Mouse (Mus musculus): Measurements from ENCODE around the gene Rif1. TPM values are rescaled to one million over a fixed set of nuclear protein-coding genes. Genes with fewer than 3 reads are reported as not detected.
"Not testable (repeated sequence)": the region's sequence is repeated elsewhere in the genome, so short reads cannot be mapped to it uniquely, and the experiment has no call there.

The Rif1 gene
- polyA plus RNA-seq, 1 experiment = 28.2 TPM

DNA sequence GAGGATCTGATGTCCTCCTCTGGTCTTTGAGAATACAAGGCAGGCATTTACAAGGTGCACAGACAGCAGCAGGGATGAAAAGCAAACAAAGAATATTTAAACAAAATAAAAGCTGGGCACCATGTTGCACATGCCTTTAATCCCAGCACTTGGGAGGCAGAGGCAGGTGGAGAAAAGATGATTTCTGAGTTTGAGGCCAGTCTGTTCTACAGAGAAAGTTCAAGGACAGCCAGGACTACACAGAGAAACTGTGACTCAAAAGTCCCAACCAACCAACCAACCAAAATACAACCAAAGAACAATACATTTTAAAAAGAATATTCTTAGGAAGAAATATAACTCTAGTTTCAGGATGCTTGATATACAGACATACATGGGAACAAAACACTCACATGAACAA, 15.0 kb upstream of the Rif1 start:
- Histone ChIP-seq H3K4me3 (ENCODE audit: insufficient read depth, low read length) (no peak overlapping the region), H3K27ac (ENCODE audit: insufficient read depth, low read length) (no peak overlapping the region), H3K4me1 (ENCODE audit: control insufficient read depth, insufficient read depth, low read length) (no peaks in the 10 kb centered on the region)
- TF ChIP-seq POLR2A (IDR thresholded peaks at IDR 0.05; ENCODE audit: low read depth, low read length) = no peak

DNA sequence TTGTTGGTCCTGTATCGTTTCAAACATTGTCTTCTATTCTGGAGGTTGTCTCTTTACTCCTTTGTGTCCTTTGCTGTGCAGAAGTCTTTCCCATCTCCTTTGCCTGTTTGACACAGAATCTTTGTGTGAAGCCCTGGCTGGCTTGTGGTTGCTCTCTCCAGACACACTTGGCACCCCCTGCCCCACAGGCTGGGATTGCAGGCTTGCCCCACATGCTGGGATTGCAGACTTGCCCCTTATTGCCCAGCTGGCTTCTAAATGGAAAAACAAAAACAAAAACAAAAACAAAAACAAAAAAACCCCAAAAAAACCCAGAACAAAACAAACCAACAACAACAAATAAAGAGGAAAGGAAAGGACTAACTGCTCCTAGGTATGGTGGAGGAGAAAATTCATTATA, 4.0 kb upstream of the Rif1 start:
- Histone ChIP-seq H3K4me1 (ENCODE audit: control insufficient read depth, insufficient read depth, low read length) (no peaks in the 10 kb centered on the region), H3K27ac (ENCODE audit: insufficient read depth, low read length) (no peak overlapping the region), H3K4me3 (ENCODE audit: insufficient read depth, low read length) (no peak overlapping the region)
- TF ChIP-seq POLR2A (IDR thresholded peaks at IDR 0.05; ENCODE audit: low read depth, low read length) = no peak
- no peak for TF ChIP-seq CTCF (IDR thresholded peaks at IDR 0.05; ENCODE audit: borderline replicate concordance, insufficient read depth, low read length)

DNA sequence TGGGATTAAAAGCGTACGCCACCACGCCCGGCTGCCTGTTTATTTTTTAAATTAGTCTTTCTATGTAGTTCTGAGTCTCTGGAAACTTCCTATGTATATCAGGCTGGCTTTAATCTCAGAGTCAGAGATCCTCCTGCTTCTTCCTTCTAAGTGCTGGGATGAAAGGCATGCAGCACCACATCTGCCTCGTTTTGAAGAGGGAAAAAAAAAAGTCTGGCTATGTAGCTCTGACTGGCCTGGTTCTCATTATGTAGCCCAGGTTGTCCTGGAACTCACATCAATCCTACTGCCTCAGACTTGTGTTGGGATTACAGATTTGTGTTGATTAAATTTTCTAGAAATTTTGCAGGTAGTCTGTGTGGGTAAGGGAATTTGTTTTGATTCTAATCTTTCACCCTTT, 1.8 kb upstream of the Rif1 start:
- TF ChIP-seq CTCF (IDR thresholded peaks at IDR 0.05; ENCODE audit: borderline replicate concordance, insufficient read depth, low read length) (no peak), POLR2A (IDR thresholded peaks at IDR 0.05; ENCODE audit: low read depth, low read length) (no peak)
- Histone ChIP-seq H3K4me1 (ENCODE audit: control insufficient read depth, insufficient read depth, low read length) (no peaks in the 10 kb centered on the region), H3K4me3 (ENCODE audit: insufficient read depth, low read length) (no peak overlapping the region)

DNA sequence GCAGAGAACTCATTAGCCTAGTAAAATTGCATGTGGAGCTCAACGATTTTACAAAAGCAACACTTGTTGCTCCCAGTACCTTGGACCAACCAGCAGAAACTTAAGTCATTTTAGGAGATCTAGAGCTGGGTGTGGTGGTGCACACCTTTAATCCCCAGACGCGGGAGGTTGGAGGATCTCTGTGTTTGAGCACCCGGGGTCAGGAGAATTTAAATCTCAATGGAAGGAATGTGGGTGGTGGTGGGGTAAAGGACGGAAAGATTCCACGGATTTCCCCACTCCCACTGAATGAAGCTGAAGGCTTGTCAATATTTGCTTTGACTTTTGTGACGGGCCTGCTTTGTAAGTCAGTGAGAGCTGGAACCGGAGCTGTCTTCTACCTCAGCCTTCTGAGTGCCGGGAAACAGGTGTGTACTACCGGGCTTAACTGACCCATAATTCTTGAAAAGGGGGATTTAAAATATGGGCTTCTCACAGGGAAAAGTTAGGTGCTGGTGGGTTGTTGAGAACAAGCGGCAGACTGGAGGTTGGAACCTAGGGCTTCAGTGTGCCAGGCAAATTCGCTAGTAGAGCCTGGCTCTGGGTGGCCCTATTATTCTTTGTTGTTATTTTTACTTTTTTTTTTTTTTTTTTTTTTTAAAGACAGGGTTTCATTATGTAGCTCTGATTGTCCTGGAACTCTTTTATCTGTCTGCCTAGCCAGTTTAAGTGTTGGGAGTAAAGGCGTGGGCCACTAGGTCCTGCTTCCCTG, 1.2 kb upstream of the Rif1 start:
- H3K27ac ChIP-seq (ENCODE audit: insufficient read depth, low read length) = no peak overlapping the region
- TF ChIP-seq CTCF (IDR thresholded peaks at IDR 0.05; ENCODE audit: borderline replicate concordance, insufficient read depth, low read length) (no peak), POLR2A (IDR thresholded peaks at IDR 0.05; ENCODE audit: low read depth, low read length) (no peak)

More for the DNA sequence above, 1.8 kb upstream of the Rif1 start:
- H3K27ac ChIP-seq (ENCODE audit: insufficient read depth, low read length) = no peak overlapping the region

DNA sequence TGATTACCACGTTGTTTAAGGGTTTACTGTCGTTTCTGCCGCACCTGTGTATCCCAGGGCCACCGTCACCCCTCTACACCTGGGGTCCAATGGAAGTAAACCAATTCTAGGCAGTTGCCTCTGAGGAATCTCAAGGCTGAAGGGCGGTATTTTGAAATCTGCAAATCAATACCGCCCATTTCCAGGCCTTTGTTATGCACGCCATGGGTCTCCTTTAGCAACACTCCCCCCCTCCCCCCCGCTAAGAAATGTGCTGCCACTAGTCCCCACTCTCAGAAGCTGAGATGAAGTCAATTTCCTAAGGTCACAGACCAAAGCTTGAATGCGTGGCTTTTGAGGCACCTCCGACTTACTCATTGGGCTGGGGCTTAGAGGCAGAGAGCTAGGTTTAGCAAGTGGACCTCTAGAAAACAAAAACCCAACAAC, 554 bp upstream of the Rif1 start:
- TF ChIP-seq POLR2A (IDR thresholded peaks at IDR 0.05; ENCODE audit: low read depth, low read length) (no peak), CTCF (IDR thresholded peaks at IDR 0.05; ENCODE audit: borderline replicate concordance, insufficient read depth, low read length) (no peak)
- Histone ChIP-seq H3K27ac (ENCODE audit: insufficient read depth, low read length) (no peak overlapping the region), H3K4me3 (ENCODE audit: insufficient read depth, low read length) (peak overlapping the region; percentile 44), H3K4me1 (ENCODE audit: control insufficient read depth, insufficient read depth, low read length) (no peaks in the 10 kb centered on the region)

More for the DNA sequence above, 1.2 kb upstream of the Rif1 start:
- Histone ChIP-seq H3K4me1 (ENCODE audit: control insufficient read depth, insufficient read depth, low read length) (no peaks in the 10 kb centered on the region), H3K4me3 (ENCODE audit: insufficient read depth, low read length) (no peak overlapping the region)

DNA sequence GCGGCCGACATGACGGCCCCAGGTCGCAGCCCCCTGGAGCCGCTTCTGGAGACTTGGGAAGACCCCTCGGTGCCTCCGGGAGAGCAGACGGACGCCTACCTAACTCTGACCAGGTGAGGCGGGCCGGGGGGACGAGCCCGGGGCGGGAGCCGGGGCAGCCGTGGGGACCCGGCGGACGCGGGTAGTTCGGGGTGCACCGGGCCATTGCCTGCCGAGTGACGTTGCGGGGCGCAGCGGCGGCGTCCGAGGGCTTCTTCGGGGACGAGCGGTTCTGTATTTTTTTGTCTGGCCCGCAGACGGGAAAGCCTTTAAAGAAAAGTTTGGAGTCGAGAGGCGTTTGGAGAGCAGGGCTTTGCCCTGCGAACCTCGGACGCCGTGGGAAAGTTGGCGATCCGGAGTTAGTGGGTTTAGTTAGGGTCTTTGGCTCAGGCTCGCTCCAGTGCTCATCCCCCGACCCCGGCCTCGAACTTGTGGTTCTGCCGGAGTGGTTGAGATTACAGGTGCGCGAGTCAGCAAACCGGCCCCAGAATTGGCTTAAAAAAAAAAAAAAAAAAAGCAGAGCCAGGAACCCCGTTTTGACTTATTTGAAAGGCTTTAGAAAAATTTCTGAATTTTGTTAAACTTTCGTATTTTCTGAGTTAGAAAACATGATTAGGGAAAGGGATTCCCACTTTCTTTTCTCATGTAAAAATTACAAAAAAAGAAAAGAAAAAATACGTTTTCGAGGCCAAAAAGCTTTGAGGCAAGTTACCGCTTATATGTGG, 691 bp downstream of the Rif1 start:
- TF ChIP-seq CTCF (IDR thresholded peaks at IDR 0.05; ENCODE audit: borderline replicate concordance, insufficient read depth, low read length) (no peak), POLR2A (IDR thresholded peaks at IDR 0.05; ENCODE audit: low read depth, low read length) (no peak)
- H3K27ac ChIP-seq (ENCODE audit: insufficient read depth, low read length) = no peak overlapping the region
- no peaks in the 10 kb centered on the region for H3K4me1 ChIP-seq (ENCODE audit: control insufficient read depth, insufficient read depth, low read length)
- peak overlapping the region; percentile 73 for H3K4me3 ChIP-seq (ENCODE audit: insufficient read depth, low read length)

DNA sequence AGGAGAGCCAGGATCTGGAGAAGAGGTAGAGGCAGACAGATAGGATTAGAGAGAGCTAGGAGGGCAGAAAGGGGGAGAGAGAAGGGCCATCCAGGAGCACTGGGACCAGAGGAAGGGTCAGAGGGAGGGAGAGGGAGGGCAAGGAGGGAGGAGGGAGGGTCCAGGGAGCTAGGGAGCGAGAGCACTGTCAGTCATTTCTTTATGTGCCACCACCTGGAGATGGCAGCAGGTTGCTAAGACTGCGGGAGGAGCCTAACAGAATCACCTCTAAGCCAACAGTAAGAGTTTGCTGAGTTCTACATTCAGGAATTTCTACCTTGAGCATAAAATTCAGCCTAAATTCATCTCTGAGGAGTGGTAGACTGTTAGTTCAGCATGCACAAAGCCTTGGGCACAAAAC, 6.0 kb downstream of the Rif1 start:
- TF ChIP-seq POLR2A (IDR thresholded peaks at IDR 0.05; ENCODE audit: low read depth, low read length) = no peak
- no peak for TF ChIP-seq CTCF (IDR thresholded peaks at IDR 0.05; ENCODE audit: borderline replicate concordance, insufficient read depth, low read length)
- no peak overlapping the region for H3K27ac ChIP-seq (ENCODE audit: insufficient read depth, low read length)
- H3K4me3 ChIP-seq (ENCODE audit: insufficient read depth, low read length) = no peak overlapping the region
- H3K4me1 ChIP-seq (ENCODE audit: control insufficient read depth, insufficient read depth, low read length) = no peaks in the 10 kb centered on the region

DNA sequence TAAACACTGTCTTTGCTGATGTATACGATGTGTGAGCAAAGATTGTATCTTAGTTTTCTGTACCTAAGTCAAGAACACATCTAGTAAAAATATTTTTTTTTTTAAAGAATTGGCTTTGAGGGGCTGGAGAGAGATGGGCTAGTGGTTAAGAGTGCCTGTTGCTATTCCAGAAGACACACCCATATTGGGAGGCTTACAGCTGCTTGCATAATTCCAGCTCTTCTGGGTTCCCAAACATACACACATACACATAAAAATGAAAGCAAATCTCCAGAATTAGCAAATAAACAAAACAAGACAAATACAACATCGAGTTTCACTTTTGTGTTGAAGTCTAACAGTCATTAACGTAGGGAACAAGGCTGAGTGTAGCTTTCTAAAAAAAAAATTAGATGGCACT, 11.4 kb downstream of the Rif1 start:
- no peak overlapping the region for H3K27ac ChIP-seq (ENCODE audit: insufficient read depth, low read length)
- no peak for TF ChIP-seq POLR2A (IDR thresholded peaks at IDR 0.05; ENCODE audit: low read depth, low read length)
- TF ChIP-seq CTCF (IDR thresholded peaks at IDR 0.05; ENCODE audit: borderline replicate concordance, insufficient read depth, low read length) = no peak
- H3K4me3 ChIP-seq (ENCODE audit: insufficient read depth, low read length) = no peak overlapping the region
- no peaks in the 10 kb centered on the region for H3K4me1 ChIP-seq (ENCODE audit: control insufficient read depth, insufficient read depth, low read length)

DNA sequence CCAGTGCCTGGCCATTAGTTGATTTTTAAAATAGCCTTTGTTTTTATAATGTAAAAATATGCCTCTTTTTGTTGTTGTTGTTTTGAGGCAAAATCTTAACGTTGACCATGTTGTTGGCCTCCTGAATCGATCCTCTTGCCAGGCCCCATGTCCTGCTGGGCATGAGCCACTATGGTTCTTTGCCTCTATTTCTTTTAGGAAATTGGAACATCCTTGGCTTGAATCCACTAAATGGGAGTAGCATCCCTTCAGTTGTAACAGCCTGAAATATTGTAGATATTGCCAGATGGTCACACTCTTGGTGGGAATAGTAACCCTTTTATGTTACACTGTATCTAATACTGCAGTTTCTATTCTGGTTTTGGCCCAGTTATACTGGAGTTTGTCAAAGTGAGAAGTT, 11.9 kb downstream of the Rif1 start:
- no peak overlapping the region for H3K27ac ChIP-seq (ENCODE audit: insufficient read depth, low read length)
- no peak overlapping the region for H3K4me3 ChIP-seq (ENCODE audit: insufficient read depth, low read length)
- no peaks in the 10 kb centered on the region for H3K4me1 ChIP-seq (ENCODE audit: control insufficient read depth, insufficient read depth, low read length)
- TF ChIP-seq CTCF (IDR thresholded peaks at IDR 0.05; ENCODE audit: borderline replicate concordance, insufficient read depth, low read length) = no peak
- TF ChIP-seq POLR2A (IDR thresholded peaks at IDR 0.05; ENCODE audit: low read depth, low read length) = no peak

DNA sequence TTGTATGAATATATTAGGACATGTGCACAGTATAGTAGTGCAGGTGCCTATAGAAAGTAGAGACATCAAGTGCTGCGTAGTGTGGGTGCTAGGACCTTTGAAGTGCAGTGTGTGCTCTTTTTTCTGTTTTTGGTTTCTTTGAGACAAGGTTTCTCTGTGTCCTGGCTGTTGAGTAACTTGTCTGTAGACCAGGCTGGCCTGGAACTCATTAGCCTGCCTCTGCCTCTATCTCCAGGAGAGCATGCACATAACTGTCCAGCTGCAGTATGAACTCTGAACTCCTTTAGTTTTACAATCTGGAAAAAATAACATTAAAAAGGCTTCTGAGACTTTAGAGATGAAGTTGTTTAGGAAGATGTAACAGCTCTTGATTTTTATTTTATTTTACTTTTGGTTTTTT, 41.5 kb downstream of the Rif1 start:
- H3K4me1 ChIP-seq (ENCODE audit: control insufficient read depth, insufficient read depth, low read length) = no peaks in the 10 kb centered on the region
- H3K4me3 ChIP-seq (ENCODE audit: insufficient read depth, low read length) = no peak overlapping the region
- H3K27ac ChIP-seq (ENCODE audit: insufficient read depth, low read length) = no peak overlapping the region
- no peak for TF ChIP-seq POLR2A (IDR thresholded peaks at IDR 0.05; ENCODE audit: low read depth, low read length)
- no peak for TF ChIP-seq CTCF (IDR thresholded peaks at IDR 0.05; ENCODE audit: borderline replicate concordance, insufficient read depth, low read length)

DNA sequence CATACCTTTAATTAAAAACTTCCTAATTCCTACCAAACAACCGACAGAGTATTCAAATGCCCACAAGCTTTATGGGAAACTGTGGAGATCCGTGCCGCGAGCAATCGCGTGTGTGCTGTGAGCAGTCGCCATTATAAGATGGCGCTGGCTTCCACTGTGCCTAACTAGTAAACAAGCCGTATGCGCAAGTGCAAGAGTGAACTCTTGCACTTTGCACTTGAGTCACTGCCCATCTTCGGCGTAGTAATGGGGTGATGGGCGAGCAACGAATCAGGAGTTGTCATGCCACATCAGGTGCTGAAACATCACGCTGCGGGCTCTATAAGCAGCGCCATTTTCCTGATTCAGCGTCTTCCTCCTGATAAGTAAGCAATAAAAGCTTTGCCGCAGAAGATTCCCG, 58.7 kb downstream of the Rif1 start:
- H3K4me1 ChIP-seq (ENCODE audit: control insufficient read depth, insufficient read depth, low read length); H3K4me3 ChIP-seq (ENCODE audit: insufficient read depth, low read length); H3K27ac ChIP-seq (ENCODE audit: insufficient read depth, low read length): not testable (repeated sequence)
